Mouse (Mus musculus): Measurements from ENCODE around the gene Pskh1. TPM values are rescaled to one million over a fixed set of nuclear protein-coding genes. Genes with fewer than 3 reads are reported as not detected.

The Pskh1 gene
- polyA plus RNA-seq, 1 experiment from 2014 or later, result 23.0 TPM

Small RNA genes lying within 50 kb of the gene (microRNA-seq; reads per million reads assigned to microRNA genes)
- not detected for gene Mir7074

Other genes starting within 250 kb of the Pskh1 start
- 8.7 and 9.0 TPM in 2 replicates for gene Carmil2, start 214.2 kb upstream of the Pskh1 start, polyA plus RNA-seq (2016; fragmentation: Nextera tagmentation; extraction: Ambion mirVana)
- 82.8 and 89.5 TPM in 2 replicates for gene Acd, start 199.3 kb upstream of the Pskh1 start, polyA plus RNA-seq (2016; fragmentation: Nextera tagmentation; extraction: Ambion mirVana)
- gene Pard6a, start 199.3 kb upstream of the Pskh1 start, polyA plus RNA-seq (2016; fragmentation: Nextera tagmentation; extraction: Ambion mirVana), result 31.7 and 32.7 TPM in 2 replicates
- gene 4933405L10Rik, start 192.8 kb upstream of the Pskh1 start, polyA plus RNA-seq (2016; fragmentation: Nextera tagmentation; extraction: Ambion mirVana), result 0.27 TPM in 1 of 2 replicates, not detected in the other
- 28.6 and 32.6 TPM in 2 replicates for gene Enkd1, start 192.2 kb upstream of the Pskh1 start, polyA plus RNA-seq (2016; fragmentation: Nextera tagmentation; extraction: Ambion mirVana)
- gene Gfod2, start 141.8 kb upstream of the Pskh1 start, polyA plus RNA-seq (2016; fragmentation: Nextera tagmentation; extraction: Ambion mirVana), result 52.9 and 58.8 TPM in 2 replicates
- 15.0 and 15.1 TPM in 2 replicates for gene Ranbp10, start 73.1 kb upstream of the Pskh1 start, polyA plus RNA-seq (2016; fragmentation: Nextera tagmentation; extraction: Ambion mirVana)
- 0.22 and 0.63 TPM in 2 replicates for gene Tsnaxip1, start 72.7 kb upstream of the Pskh1 start, polyA plus RNA-seq (2016; fragmentation: Nextera tagmentation; extraction: Ambion mirVana)
- 66.3 and 67.0 TPM in 2 replicates for gene Cenpt, start 47.2 kb upstream of the Pskh1 start, polyA plus RNA-seq (2016; fragmentation: Nextera tagmentation; extraction: Ambion mirVana)
- 76.7 and 78.6 TPM in 2 replicates for gene Thap11, start 45.3 kb upstream of the Pskh1 start, polyA plus RNA-seq (2016; fragmentation: Nextera tagmentation; extraction: Ambion mirVana)
- 280 and 286 TPM in 2 replicates for gene Nutf2, start 39.9 kb upstream of the Pskh1 start, polyA plus RNA-seq (2016; fragmentation: Nextera tagmentation; extraction: Ambion mirVana)
- gene Edc4, start 19.6 kb upstream of the Pskh1 start, polyA plus RNA-seq (2016; fragmentation: Nextera tagmentation; extraction: Ambion mirVana), result 73.3 and 75.9 TPM in 2 replicates
- gene Nrn1l, start 6.9 kb upstream of the Pskh1 start, polyA plus RNA-seq (2016; fragmentation: Nextera tagmentation; extraction: Ambion mirVana), result 0.43 and 0.82 TPM in 2 replicates
- 2.3 and 3.4 TPM in 2 replicates for gene Ctrl, start 33.4 kb downstream of the Pskh1 start, polyA plus RNA-seq (2016; fragmentation: Nextera tagmentation; extraction: Ambion mirVana)
- gene Psmb10, start 38.0 kb downstream of the Pskh1 start, polyA plus RNA-seq (2016; fragmentation: Nextera tagmentation; extraction: Ambion mirVana), result 21.4 and 25.8 TPM in 2 replicates
- 0.45 and 0.99 TPM in 2 replicates for gene Lcat, start 42.9 kb downstream of the Pskh1 start, polyA plus RNA-seq (2016; fragmentation: Nextera tagmentation; extraction: Ambion mirVana)
- gene Slc12a4, start 65.7 kb downstream of the Pskh1 start, polyA plus RNA-seq (2016; fragmentation: Nextera tagmentation; extraction: Ambion mirVana), result 11.4 and 12.7 TPM in 2 replicates
- not detected in 2 replicates for gene Dpep3, start 79.0 kb downstream of the Pskh1 start, polyA plus RNA-seq (2016; fragmentation: Nextera tagmentation; extraction: Ambion mirVana)
- 15.9 and 17.8 TPM in 2 replicates for gene Dus2, start 90.9 kb downstream of the Pskh1 start, polyA plus RNA-seq (2016; fragmentation: Nextera tagmentation; extraction: Ambion mirVana)
- gene Dpep2nb, start 105.5 kb downstream of the Pskh1 start, polyA plus RNA-seq (2016; fragmentation: Nextera tagmentation; extraction: Ambion mirVana), result 0.22 TPM in 1 of 2 replicates, not detected in the other
- gene Ddx28, start 111.4 kb downstream of the Pskh1 start, polyA plus RNA-seq (2016; fragmentation: Nextera tagmentation; extraction: Ambion mirVana), result 19.7 and 19.8 TPM in 2 replicates
- gene Nfatc3, start 158.4 kb downstream of the Pskh1 start, polyA plus RNA-seq (2016; fragmentation: Nextera tagmentation; extraction: Ambion mirVana), result 5.3 and 6.0 TPM in 2 replicates
- 0.87 and 1.3 TPM in 2 replicates for gene Esrp2, start 236.5 kb downstream of the Pskh1 start, polyA plus RNA-seq (2016; fragmentation: Nextera tagmentation; extraction: Ambion mirVana)
- gene Pla2g15, start 250.0 kb downstream of the Pskh1 start, polyA plus RNA-seq (2016; fragmentation: Nextera tagmentation; extraction: Ambion mirVana), result 14.2 and 16.7 TPM in 2 replicates